Mouse (Mus musculus): ENCODE results near the gene Rtel1.

Rtel1 gene

DNA sequence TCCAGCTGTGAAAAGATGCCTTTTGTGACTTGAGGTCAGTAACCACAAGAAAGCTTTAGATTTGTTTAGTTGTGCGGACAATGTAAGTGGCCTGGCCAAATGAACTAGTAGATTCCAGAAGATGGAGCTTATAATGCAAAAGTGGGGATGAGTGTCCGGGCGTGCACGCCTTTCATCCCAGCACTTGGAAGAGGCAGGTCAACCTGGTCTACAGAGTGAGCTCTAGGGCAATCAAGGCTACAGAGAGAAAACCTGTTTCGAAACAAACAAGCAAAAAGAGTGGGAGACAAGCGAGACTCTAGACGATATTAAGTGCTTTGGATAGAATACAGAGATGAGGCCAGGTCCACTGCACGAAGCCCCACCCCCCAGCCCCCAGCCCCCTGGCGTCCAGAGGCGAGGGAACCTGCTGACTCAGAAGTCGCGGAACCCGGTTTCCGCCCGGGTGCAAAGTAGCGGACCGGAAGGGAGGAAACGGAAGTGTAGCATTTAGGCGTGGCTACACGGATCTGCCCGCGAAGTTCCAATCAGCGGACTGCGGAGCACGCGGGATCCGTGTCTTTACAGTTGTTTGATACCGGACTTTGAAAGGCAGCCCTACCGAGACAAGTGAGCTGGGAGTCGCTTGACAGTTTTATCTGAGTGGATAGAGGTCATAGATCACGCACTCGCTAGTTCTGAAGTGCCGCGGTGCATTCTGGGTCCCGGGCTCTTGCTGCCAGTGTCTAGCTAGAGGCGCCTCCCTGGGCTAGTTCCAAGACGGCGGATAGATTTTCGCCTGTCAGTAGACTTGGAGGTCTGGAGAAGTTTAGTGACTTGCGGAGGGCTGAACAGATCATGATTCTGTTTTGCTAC is at the start of gene Rtel1:
TSS of gene Rtel1 (plus strand) at position 492 of the 855 bp plus-strand sequence.
- DNase-seq (ENCODE audit: low spot score in 2 of 2) = peak; percentile 49 to 71

DNA sequence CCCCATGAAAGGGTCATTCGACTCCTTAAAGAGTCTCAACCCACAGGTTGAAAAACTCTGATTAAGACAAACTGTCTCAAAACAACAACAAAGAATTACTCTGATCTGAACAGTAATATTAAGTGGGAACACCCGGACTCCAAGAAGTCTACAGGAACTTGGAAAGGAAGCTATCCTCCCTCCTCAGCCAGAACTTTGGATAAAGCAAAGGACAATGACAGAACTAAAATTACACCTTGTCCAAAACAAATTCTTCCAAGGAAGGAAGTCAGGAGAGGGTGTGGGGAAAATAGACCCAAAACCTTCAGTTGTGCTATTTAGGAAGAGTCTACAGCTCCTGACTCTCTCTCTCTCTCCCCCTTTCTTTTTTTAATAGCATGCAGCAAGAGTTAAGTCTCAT is 47.4 kb upstream of the Rtel1 start:
- DNase-seq (ENCODE audit: low spot score in 2 of 2) = no peak

DNA sequence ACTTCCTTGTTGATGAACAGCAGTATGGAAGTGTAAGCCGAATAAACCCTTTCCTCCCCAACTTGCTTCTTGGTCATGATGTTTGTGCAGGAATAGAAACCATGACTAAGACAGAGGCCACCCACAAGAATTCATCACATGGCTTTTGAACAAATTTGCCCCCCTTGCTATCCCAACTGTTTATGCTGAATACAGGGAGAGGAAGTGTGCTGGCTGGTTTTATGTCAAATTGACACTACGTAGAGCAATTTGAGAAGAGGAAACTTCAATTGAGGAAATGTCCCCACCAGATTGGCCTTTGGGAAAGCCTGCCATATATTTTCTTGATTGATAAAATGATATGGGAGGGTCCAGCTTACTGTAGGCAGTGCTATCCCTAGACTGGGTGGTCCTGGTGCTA is 45.7 kb upstream of the Rtel1 start:
- no peak for DNase-seq (ENCODE audit: low spot score in 2 of 2)

DNA sequence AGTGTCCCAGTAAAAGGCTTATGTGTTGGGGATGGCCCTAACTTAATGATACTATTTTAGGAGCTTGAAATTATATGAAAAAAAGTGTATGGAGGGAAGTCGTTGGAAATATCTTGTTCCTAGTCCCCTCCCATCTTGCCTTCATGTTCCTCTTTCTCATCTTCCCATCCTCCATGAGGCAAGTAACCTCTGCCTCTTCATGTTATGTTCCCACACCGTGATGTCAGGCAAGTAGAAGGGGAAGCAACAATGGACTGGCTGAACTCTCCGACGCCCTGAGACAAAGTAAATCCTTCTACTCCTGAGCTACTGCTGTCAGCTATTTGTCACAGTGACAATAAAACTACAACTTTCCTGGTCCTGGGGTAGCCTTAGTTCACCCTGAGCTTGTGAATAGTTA is 44.9 kb upstream of the Rtel1 start:
- DNase-seq (ENCODE audit: low spot score in 2 of 2) = no peak

DNA sequence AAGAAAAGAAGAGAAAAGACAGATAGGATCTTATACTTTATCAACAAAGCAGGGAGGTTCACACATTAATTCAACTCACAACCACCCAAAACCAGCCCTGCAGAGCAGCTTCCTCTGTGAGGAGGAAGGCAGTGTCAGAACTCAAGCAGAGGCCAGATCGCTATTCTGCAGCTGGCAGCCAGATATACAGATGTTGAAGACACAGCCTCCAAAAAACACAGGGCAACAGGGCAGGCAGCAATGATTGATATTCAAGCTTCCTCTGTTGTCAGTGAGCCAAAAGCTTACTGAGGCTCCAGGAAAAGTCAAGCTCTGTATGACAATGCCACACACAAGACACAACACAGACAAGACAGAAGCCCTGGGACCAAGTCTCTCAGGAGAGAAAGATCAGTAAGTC is 42.8 kb upstream of the Rtel1 start:
- no peak for DNase-seq (ENCODE audit: low spot score in 2 of 2)

DNA sequence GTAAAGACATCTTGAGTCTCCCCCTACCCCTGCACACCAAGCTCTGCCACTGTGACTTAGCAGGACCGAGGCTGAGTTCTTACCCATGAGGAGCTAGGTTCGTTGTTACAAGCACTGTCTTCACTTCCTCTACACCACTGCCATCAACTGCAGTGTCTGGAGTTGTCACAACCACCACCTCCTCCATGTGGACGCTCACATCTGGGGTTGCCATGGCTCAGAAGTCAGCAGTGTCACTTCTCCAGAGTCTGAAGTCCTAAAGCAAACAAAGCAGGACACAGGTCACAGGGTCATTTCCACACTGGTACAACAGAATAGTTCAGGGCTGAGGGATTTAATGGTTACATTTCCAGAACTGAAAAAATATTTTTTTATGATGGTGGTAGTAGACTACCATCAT is 41.7 kb upstream of the Rtel1 start:
- DNase-seq (ENCODE audit: low spot score in 2 of 2) = no peak

DNA sequence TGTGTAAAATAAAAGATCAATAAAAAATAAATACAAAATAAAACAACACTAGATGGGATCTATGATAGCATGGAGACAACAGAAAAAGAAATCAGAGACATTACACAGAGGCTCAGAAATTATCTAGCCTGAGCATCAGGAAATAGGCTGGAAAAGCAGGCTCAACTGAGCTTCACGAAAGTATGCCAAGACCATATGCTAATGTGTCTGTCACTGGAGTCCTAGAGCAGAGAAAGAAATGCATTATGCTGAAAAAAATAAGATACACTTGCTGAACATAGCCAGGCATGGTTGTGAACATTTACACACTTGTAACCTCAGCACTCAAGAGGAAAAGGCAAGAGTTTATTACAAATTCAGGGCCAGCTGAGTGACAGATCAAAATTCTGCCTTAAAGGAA is 39.6 kb upstream of the Rtel1 start:
- DNase-seq (ENCODE audit: low spot score in 2 of 2) = no peak

DNA sequence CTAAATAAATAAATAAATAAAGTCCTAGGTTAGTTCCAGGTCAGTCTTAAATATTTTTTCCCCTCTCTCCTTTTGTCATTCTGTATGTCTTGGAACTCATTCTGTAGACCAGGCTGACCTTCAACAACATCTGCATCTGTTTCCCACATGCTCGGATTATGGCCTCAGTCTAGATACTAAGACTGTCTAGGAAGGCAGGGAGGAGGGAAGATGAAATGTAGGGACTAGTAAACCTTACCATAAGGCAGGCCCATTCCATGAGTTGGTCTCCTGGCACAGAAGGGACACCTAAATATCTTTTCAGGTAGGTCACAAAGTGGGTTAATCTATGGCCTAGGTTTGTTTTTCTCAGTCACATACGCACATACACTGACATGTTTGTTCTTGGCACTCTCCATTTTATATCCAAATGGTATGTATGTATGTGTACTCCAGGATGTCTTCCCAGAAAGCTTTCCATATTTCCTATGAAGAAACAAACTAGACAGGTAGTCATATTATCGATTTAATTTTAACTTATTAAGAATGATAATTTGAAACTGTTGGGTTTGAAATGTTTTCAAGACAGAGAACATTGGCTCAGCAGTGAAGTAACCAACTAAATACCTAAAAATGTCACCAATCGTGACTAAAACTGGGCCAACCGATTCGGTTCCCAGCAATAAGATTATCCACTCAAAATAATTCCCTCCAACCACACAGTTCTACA is 32.8 kb upstream of the Rtel1 start:
- DNase-seq (ENCODE audit: low spot score in 2 of 2) = no peak

DNA sequence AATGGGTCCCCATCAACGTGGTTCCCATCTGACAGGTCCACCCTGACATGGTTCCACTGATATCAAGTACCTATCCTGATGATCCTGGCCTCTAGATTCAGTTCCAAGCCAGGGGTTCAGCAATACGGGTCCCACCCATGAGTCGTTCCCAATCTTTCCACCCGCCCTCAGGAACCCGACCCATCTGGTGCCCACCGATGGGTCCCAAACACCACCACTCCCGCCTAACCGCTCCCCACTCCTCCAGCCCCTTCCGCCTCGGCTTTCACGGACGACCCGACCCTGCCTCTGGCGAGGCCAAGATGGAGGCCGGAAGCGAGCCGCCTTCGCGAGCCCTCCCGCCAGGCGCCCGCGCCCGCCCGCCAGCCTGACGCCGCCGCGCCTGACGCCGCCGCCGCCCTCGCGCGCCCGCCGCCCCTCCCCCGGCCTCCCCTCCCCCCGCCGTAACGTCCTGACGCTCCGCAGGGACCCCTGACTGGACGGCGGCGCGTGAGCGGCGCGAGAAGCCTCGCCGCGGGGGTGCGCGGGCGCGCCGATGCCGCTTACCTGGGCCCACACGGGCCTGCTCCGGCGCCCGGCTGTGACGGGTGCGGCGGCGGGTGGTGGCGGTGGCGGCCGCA is 32.1 kb upstream of the Rtel1 start:
- DNase-seq (ENCODE audit: low spot score in 2 of 2) = peak in 1 of 2 experiments; percentile 61

DNA sequence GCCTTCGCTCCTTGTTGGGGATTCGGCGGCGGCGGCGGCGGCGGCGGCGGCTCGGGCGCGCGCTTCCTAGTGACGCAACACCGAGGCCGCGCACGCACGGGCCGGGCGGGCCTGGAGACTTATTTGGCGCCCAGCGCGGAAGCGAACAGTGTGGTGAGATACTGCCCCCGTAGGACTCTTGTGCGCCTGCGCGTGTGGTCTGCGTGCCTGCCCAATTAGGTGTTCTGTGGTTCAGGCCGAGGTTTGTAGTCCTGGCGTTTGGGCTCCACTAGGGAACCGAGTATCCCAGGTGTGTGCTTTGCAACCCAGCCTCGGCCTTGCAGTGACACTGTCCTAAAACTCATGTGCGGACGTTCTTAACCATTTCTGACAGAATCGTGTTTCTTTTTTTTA is 31.6 kb upstream of the Rtel1 start, which contains the start of gene Gmeb2:
TSS of gene Gmeb2 (minus strand) at position 78 of the 393 bp plus-strand sequence.
- peak; percentile 87 to 88 for DNase-seq (ENCODE audit: low spot score in 2 of 2)

DNA sequence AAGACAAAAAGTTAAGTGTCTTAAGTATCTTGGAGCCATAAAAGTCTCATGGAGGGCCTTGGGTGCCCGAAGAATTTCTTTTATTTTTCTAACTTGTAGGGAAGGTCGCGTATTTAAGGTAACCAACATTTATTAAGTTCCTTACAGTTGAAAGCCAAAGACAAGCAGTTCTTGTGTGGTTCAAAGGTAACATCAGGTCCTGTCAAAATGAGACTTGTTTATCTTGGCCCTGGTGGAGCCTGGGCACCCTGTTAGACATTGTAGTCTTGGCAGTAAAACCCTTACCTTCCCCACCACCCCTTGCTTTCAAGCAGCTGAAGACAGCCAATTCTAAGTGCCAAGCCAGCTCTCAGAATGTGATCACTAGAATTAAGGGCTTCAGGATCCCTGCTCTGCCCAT is 30.8 kb upstream of the Rtel1 start:
- DNase-seq (ENCODE audit: low spot score in 2 of 2) = no peak

DNA sequence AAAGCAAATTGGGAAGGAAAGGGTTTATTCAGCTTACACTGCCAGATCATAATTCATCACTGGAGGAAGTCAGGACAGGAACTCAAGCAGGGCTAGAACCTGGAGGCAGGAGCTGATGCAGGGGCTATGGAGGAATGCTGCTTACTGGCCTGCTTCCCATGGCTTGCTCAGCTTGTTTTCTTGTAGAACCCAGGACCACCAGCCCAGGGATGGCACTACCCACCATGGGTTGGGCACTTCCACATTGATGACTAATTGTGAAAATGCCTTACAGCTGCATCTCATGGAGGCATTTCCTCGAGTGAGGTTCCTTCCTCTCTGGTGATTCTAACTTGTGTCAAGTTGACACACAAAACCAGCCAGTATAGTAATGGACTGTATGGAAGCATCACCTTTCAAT is 28.6 kb upstream of the Rtel1 start:
- DNase-seq (ENCODE audit: low spot score in 2 of 2) = no peak

DNA sequence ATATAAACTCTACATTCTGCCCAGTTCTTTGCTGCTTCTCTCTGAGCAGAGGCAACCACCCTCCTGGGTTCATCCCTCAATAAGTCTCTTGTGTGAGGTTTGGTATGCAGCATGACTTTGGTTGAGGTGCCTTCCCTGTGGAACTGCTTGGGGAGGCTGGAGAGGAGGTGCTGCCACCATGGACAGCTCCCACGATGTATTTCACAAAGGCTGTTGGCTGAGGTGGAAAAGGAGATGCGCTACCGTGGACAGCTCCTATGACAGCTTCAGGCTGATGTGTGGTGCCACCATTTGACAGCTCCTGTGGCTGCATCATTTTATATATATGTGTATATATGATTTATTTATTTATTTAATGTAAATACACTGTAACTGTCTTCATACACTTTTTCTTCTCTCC is 17.5 kb upstream of the Rtel1 start:
- no peak for DNase-seq (ENCODE audit: low spot score in 2 of 2)

DNA sequence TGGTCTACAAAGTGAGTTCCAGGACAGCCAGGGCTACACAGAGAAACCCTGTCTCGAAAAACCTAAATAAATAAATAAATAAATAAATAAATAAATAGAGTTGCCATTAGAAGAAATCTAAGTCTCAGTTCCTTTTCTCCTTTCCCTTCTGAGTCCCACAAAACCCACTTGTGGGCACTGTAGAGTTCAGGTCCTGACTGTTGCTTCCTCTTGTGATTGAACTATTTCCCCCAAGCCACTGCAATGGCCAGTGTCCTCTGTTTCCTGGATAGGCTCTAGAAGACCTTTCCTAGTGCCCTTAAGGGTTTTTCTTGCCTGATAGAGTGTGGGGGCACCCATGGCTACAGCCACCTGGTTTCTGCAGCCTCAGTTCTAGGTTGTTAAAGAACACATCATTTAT is 14.6 kb upstream of the Rtel1 start:
- DNase-seq (ENCODE audit: low spot score in 2 of 2) = no peak

DNA sequence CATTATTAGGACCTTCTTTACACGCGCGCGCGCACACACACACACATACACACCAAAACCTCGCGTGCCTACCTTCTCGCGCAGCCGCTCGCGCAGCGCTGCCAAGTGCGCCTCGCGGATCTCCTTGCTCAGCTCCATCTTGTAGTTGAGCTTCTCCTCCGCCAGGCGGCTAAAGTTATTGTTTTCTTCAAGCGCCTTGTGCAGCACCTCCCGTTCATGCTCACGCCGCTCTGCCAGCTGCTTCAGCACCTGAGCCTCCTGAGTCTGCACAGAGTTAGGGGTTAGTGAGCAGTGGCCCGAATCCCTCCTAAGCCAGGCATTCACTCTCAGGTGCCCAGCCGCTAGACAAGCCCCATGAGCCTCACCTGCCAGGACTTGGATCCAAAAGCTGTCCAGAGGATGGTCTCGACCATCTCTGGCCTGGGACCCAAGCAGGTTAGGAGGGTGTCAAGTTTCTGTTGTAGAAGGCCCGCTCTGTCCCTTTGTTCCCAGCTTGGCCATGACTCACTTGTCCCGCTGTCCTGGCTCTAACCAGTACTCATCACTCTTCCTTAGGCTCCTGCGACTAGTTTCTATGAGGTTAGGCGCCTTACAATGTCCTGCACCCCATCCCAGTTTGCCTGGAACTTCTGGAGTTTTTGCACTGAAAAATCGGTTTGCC is 12.3 kb upstream of the Rtel1 start:
- DNase-seq (ENCODE audit: low spot score in 2 of 2) = peak in 1 of 2 experiments; percentile 48

DNA sequence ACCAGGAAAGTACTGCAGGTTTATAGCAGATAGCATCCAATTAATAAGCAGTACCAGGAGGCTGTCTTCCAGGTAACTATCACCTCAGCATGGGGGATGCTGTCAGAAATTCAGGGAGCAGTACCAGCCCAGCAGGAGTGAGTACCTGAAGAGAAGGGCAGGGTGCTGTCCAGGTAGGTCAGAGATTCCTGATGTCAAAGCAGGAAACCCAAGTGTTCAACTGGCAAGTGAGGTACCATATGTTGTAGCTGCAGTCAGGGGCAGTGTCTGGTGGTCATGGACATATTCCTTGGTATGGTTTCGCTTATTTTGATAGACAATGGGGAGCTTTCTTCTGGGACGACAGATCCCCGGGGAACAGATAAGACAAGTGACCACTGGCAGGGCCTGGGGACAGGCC is 7.1 kb upstream of the Rtel1 start:
- no peak for DNase-seq (ENCODE audit: low spot score in 2 of 2)

DNA sequence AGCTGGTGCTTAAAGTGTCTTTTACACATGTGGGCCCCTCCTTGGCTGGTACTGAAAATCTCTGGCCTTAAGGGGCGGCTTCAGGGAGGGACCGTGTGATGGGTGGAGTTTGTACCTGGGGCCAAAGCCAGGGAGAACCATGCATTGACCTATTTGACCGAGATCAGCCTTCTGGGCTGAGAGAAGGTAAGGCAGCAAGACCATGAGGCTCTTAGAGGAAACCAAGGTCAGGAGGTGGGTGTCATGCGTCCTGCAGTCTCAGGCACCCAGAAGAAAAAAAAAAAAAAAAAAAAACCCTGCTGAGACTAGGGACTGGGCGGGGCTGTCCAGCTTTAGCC is 6.6 kb upstream of the Rtel1 start:
- DNase-seq (ENCODE audit: low spot score in 2 of 2) = no peak

DNA sequence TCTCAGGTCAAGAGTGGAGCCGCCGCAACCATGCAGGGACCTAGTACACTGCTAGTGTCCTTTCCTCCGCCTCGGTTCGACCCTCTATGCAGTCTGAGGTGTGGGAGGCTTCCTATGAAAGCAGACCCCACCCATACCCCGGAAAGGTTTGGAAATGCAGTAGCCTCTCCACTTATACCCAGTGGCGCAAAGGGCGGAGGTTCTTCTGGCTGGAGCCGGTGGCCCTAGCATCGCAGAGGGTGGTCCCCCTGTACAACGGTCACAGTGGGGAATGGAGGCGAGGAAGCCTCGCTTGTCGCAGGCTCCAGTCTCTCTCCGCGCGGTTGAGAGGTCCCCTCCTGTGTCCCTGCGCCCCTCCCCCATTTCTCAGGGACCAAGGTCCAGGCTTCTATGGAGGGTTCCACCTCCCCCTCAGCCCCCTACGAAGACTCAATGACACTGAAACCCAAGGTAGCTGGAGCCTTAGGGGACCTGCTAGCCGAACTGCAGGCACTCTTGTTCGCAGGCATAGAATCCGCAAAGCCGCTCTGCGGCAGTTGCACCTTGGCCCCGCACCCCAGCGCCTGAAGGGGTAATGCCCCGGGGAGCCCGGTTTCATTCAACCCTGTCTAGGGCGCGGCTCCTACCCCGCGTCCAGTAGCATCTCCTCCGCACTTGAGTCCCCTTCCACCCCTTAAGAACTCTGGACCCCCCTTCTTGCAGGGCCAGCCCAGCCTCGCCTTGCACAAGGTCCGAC is 6.0 kb upstream of the Rtel1 start:
- no peak for DNase-seq (ENCODE audit: low spot score in 2 of 2)

DNA sequence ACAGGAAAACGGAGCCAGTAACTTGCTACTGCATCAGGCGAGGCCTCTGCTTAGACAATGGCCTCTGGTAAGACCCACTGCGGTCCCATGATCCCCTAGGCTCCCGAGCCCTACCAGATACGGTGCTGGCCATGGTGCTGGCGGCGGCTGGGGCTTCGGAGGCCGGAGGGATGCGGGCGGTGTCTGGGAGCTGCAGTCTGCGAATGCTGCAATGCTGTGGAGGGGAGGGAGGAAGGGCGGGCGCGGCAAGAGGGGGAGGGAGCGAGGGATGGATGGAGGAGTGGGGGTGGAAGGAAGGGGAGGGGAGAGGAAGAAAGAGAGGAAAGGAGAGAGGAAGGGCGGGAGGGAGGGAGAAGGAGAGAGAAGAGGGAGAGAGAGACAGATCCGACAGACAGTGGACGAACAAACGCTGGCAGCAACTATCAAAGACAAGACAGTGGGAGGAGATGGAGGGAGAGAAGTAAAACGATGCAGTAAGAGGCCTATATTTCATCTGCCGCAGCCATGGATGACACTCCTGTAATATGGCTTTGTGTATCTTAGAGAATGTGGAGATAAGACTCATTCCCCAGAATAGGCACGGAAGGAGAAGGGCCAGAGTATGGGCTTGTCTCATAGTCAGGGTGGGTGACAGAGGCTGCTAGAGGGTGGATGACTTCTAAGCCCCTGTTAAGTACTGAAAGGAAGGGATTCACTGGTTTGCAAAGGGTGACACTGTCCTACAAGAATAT is 5.3 kb upstream of the Rtel1 start, which contains the start of gene Stmn3:
TSS of gene Stmn3 (minus strand) at position 421 of the 731 bp plus-strand sequence.
- DNase-seq (ENCODE audit: low spot score in 2 of 2) = peak; percentile 34 to 57

DNA sequence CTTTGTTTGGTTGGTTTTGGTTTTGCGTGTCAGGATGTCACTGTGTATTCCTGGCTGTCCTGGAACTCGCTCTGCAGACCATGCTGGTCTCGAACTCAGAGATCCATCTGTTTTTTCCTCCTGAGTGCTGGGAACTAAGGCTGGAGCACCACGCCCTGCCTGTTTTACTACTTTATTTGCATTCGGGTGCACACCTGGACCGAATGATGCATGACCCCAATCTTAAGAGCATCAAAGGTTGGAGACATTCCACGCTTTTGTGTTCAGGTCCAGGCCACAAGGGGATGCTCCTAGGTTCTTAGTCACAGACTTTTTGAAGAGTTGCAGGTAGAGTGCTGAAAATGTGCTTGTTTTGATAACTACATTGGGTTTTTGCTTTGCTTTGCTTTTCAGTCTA is 562 bp downstream of the Rtel1 start:
- no peak for DNase-seq (ENCODE audit: low spot score in 2 of 2)

DNA sequence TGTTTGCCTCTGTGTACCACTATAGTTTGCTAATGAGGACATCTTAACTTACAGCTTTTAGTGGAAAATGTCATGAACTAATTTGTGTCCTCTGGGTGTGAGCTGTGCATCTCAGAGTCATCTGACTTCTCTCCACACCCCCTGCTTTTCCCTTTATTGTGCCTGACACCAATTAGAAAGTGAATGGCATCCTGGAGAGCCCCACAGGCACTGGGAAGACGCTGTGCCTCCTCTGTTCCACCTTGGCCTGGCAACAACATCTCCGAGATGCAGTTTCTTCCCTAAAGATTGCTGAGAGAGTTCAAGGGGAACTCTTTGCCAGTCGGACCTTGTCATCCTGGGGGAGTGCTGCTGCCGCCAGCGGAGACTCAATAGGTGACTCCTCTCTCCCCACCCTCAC is 2.6 kb downstream of the Rtel1 start:
- no peak for DNase-seq (ENCODE audit: low spot score in 2 of 2)
